Mouse (Mus musculus): ENCODE measurements around the gene Gm17617.
"Not testable (repeated sequence)": the region's sequence is repeated elsewhere in the genome, so short reads cannot be mapped to it uniquely, and the experiment has no call there.

The Gm17617 gene

DNA sequence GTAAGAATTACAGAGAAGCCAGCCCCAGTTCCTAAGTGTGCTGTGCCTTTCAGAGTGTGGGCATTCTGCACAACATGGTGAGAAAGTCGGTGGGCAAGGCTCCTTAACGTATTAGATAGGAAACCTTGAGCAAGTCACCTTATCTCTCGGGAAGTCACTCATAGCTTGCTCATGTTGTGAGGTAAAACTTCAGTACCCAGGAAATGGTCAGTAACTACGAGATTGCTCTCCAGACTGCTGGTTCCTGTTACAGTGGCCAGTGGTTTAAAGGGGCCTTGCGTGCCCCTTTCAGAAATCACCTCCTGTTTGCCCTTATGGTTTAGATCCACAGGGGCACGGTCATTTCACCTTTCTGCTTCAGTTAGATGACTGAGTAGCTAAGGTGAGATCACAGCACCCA lies 19.0 kb downstream of the Gm17617 start:
- no peak for DNase-seq

DNA sequence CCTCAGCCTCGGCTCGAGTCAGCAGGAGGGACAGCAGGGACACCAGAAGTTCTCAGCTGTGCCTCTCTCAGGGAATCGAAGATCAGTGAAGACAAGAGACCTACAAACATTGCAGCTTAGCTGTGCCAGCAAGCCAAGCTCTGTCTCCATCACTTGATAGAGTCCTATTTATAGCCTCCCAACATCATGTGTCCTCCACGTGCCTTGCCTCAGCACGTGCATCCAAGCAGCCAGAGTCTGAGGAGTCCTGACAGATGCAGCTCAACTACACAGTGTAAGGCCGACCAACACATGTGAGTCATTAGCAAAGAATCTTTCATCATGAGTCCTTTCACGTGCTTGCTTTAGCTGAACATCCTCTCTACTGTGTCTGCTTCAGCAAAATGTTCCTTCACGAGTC lies 25.7 kb downstream of the Gm17617 start:
- no peak for DNase-seq

DNA sequence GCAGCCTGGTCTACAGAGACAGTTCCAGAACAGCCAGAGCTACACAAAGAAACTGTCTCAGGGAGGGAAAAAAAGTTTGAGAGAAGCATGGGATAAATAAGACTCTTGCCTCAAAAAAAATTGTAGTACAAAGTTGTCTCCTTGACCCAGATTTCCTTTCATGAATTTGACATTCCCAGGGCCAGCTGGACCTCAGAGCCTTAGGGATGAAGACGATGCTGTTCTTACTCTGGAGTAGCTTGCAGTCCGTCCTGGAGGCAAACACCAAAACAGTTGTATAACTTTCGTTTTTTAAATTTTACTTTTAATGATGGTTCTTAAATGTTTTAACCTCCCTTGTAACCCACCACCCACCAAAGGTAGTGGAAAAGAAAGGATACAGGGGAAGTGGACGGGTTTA lies 26.2 kb downstream of the Gm17617 start:
- no peak for DNase-seq

DNA sequence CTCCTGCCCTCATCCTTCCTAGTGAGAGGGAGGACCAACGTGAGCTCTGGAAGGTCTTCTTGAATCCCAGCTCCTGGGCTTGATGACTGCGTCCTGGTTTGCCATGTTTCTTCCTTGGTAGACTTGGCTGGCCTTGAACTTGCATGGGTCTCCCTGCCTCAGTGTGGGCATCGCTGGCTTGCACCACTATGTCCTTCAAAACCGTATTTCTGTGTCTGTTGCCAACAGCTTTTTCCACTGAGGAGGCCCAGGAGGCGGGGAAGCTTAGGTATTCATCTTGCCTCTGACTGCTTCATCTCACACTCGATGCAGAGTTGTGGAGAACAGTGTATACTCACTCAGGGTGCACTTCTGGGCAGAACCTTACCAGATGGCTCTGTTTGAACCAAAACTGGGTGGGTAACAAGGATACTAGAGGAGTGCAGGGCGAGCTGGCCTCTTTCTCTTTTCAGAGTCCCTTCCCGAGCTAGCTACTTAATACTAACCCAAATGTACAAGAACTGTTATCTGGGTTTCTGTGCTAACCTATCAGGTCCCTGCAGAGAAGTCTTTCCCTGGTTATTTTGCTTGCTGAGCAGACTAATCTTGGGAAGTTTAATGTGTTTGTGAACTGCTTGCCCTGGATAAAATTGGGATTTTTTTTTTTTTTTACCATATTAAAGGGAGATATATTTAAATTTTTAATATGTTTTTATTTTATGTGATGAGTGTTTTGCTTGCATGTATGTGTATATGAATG lies 27.2 kb downstream of the Gm17617 start:
- no peak for DNase-seq

DNA sequence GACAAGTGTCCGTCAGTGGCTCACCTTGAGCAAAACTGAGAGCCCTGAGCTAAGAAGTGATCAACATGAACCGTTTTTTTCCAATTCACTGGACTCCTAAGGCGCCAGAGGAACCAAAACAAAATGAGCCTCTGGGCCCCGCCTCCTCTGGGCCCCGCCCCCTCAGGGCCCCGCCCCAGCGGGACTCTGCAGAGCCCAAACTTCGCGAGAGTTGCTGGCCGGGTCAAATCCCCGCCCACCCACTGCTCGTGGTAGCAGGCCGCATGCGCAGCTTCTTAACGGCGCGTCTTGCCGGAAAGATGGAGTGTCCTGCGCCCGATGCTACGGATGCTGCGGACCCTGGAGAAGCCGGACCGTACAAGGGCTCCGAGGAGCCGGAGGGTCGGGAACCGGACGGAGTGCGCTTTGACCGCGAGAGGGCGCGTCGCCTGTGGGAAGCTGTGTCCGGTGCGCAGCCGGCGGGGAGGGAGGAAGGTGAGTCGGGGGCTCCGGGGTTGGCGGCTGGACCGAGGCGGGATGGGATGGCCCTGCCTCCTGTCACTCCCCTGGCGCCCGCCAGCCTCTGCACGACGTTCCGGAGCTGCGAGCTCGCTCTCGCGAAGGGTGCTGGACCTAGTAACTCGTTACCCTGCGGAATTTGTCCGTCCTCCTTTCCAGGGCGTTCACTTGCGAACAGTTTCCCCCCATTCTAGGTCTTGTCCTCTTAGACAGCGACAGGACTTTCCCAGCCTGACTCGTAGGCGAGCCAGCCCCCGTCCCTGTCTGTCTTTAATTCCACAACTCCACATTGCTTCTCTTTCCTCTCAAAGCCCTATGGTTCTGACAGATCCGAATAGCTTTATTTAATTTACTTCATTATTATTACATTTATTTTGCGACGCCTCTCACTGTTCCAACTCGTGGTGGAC lies 28.0 kb downstream of the Gm17617 start, which contains the start of gene Zfp346:
TSS of gene Zfp346 (plus strand) at position 267 of the 908 bp plus-strand sequence.
- DNase-seq = peak; percentile 98

DNA sequence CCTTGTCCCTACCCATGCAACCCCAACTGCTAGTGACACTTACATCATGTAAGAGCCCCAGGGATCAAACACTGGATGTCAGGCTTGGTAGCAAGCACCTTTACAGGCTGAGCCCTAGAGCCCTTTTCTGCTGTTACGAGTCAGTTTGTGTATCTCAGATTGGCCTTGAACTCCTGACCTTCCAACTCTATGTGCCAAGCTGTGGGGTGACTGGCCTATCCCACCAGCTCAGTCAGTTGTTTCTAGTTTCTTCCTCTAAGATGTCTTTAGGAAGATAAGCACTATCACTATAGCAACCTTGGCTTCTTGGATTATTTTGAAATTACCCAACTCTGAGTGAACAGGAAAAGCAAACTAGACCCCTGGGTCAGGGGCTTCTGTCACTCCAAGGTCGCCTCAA lies 30.0 kb downstream of the Gm17617 start:
- no peak for DNase-seq

DNA sequence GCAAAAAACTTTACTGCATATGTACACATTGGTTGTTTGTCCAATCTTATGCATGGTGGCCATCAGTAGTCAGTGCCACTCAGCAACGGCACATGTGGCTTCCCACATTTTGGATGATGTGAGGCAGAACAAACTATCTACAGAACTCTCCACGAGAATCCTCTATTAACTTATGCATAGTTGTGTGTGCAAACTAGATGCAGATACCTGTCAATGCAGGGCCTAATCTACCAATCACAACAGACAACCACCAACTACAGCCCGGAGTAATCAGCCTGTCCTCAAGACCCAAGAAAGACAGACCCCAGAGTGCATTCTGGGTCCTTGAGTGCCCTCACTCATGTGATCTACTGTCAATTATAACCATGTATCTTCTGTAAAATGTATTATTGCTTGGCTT lies 31.0 kb downstream of the Gm17617 start:
- no peak for DNase-seq

DNA sequence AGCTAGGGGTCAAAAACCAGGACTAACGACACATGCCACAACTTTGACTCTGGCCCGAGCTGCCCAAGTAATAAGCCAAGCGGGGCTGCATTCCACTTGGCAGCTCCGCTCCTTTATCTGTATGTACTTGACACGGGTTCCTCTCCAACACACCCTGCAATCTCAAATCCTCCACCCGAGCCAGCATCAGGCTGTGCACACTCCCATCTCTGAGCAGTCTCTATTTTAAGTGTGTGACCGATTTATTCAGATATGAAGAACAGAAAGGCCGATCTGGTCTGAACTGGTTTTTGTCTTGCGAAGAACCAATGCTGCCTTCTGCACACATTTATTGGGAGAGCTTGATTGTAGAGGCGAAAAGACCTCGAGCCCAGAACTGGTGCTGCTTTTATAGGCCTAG lies 31.7 kb downstream of the Gm17617 start:
- DNase-seq = no peak

DNA sequence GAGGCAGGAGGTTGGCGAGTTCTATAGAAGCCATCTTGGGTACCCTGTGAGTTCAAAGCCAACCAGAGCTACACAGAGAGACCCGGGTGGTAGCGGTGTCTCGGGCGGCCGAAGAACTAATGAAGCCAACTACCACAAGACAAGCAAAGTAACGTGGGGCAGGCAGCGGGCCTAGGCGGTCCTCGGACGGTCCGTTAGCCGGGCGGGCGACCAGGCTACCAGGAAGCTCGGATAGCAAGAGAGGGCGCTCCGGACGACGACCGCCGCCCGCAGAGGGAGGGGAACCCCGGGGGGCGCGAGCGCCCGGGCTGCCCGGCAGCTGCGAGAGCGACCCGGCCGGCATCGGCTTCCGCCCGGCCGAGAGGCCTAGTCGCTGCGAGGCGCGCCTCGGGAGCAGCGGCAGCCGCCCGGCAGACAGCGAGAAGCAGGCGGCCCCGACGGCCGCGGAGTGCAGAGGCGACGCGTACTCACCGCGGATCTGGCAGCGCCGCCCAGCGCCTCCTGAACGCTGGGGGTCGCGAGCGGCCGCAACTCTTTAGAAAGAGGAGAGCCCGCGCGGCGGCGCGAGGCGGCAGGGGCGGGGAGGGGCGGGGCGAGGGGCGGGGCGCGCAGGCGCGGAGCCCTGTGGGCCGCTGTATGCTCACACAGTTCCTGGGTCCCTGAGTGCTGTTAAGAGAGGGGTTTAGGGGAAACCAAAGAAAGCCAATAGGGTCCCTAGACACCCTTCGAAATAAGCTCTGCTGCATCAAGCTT lies 33.4 kb downstream of the Gm17617 start, which contains the start of gene Uimc1:
TSS of gene Uimc1 (minus strand) at position 575 of the 753 bp plus-strand sequence.
- DNase-seq = peak; percentile 85

DNA sequence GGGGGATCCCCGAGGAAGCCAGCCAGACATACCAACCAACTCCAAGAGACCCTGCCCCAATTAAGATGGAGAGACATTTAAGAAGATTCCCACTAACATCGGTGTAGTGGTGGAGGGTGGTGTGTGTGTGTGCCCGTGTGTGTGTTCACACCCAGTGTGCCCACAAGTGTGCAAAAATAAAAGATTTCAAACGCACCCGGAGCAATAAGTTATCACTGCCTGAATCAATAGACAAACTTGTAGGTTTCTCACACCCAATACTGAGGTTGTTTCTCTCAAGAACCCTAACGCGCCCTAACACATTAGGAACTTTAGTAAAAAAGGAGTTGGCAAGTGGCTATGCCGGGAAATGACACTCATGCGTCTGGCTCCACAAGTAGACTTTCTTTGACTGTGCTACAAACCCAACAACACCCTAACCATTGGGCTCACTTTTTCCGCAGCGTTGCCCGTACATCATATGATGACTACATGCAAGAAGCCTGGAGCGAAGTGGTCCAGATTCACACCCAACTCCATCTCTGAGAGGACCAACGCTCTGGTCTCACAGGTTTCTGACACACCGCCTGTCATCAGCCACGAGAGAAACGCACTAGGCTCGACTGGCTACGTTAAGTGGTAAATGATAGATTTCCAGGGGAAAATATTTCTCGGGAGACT lies 34.2 kb downstream of the Gm17617 start:
- DNase-seq = peak; percentile 18

DNA sequence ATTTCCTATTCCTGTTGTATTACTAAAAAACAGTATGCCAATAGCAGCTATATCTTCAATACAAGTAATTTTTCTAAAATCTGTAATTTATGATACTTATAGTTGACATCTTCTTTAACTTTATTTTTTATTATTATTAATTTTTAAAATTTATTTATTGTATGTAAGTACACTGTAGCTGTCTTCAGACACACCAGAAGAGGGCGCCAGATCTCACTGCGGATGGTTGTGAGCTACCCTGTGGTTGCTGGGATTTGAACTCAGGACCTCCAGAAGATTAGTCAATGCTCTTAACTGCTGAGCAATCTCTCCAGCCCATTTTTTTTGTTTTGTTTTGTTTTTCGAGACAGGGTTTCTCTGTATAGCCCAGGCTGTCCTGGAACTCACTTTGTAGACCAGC lies 35.5 kb downstream of the Gm17617 start:
- not testable (repeated sequence) for DNase-seq

DNA sequence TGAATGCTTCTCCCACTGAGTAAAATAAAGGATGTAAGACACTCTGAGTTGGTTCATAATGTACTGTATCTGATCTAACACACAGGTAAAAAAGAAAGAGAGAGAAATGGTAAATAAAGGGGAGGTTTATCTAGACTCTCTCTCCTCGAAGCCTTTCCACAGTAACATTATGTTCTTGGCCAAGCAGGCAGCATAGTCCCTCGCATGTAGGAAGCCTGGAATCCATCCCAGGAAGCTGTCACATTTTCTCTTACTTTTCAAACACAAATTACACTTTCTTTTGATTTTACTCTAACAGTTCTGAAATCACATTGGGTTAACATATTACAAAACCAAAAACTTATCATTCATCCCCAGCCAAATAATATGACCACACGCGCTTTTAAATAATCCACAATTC lies 40.8 kb downstream of the Gm17617 start:
- DNase-seq = no peak

Measured in lung, postnatal 14 days (tissue).